Mouse (Mus musculus): ENCODE data around the gene Hapln2. TPM values are rescaled to one million over a fixed set of nuclear protein-coding genes. Genes with fewer than 3 reads are reported as not detected.
A peak's percentile ranks its signal among the peaks of the same experiment; 100 is the strongest.

Hapln2 gene
- total RNA-seq, 2 experiments from 2014 or later = 11.3 to 13.5 TPM

DNA sequence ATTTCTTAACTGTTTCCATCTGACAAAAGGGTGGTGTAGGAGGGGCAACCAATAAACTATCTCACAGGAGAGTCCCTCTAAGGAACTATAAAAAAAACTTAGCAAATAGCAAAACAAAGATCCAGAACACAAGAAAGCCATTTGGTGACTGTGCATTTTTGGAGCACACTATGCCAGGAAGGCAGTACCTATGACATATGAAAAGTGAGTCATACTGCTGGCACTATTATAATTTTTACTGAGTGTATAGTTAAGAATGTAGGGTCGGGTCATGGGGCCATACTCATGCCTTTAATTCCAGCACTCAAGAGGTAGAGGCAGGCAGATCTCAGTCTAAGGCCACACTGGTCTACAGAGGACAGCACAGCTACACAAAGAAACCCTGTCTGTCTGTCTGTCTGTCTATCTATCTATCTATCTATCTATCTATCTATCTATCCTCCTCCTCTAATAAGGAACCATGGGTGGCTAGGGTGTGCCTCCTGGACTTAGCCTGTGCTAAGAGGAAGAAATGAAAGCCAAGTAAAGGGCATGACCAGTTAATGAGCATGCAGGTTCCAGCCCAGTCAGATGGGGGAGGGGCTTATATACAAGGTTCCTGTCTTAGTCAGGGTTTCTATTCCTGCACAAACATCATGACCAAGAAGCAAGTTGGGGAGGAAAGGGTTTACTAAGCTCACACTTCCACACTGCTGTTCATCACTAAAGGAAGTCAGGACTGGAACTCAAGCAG is 8.3 kb upstream of the Hapln2 start:
- Histone ChIP-seq H3K27ac (no peak overlapping the region), H3K4me3 (no peak overlapping the region)
- intact Hi-C loops (cut with DNase I) = no loop called here
- no peak for DNase-seq (ENCODE audit: extremely low spot score in 1 of 2, low spot score in 2 of 2)
- no peak for TF ChIP-seq CTCF (IDR thresholded peaks at IDR 0.05)

DNA sequence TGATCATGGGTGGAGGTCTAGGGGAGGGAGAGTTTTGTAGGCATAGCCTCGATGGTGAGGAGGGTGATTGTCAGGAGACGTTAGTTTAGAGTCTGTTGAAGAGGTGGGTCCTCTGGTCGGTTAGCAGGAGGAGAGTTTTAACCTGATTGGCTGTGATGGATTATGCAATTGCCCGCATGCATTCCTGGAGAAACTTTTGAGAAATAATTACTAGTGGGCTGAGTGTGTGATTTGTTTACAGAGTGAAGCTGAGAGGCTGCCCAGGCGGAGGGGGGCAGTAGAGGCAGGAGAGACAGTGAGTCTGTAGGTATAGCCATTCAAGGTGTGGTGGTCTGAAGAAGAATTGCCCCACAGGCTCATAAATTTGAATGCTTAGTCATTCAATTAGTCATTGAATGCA is 6.1 kb upstream of the Hapln2 start:
- H3K27ac ChIP-seq = no peak overlapping the region
- intact Hi-C loops (cut with DNase I) = no loop called here
- TF ChIP-seq CTCF (IDR thresholded peaks at IDR 0.05) = no peak
- H3K4me3 ChIP-seq = no peak overlapping the region
- no peak for DNase-seq (ENCODE audit: extremely low spot score in 1 of 2, low spot score in 2 of 2)

DNA sequence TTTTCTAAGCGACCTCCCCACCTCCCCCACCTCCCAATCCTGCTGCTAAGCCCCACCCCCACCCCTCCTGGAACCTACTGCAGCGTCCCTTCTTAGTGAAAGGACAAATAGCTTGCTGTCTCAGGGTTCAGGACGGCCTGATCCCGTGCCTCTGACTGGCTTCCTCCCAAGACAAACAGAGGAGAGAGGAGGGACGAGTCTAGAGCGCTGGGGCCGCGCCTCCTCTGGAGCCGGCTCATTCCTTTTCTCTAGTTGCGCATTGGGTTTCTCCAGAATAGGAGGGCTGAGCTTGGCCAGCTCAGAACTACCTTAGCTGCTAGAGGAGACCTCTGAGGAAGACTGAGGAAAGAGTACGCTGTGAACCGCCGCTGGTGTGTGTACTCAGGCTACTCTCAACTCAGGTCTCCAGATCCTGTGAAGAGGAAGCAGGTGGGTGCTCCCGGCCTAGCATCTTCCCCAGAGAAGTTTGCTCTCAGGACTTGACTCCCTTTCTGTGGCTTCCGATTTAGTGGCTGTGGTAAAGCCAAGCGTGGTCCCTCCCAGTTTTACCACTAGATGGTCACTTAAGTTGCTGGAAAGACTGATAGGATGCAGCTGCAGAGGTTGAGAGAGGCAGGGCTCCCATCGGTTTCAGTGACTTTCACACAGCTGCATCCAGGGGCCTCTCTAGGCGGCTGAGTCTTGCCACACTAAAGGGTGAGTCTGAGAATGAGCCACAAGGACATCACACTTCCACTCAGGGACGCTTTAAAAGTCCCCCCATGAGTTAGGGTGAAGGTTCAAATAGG is 3.4 kb upstream of the Hapln2 start:
- intact Hi-C loops (cut with DNase I) = no loop called here
- H3K27ac ChIP-seq = peak overlapping the region; percentile 68
- peak; percentile 19 to 43 for DNase-seq (ENCODE audit: extremely low spot score in 1 of 2, low spot score in 2 of 2)
- peak overlapping the region; percentile 33; the same call in 1 of the 2 replicates for H3K4me3 ChIP-seq
- TF ChIP-seq CTCF (IDR thresholded peaks at IDR 0.05) = no peak

DNA sequence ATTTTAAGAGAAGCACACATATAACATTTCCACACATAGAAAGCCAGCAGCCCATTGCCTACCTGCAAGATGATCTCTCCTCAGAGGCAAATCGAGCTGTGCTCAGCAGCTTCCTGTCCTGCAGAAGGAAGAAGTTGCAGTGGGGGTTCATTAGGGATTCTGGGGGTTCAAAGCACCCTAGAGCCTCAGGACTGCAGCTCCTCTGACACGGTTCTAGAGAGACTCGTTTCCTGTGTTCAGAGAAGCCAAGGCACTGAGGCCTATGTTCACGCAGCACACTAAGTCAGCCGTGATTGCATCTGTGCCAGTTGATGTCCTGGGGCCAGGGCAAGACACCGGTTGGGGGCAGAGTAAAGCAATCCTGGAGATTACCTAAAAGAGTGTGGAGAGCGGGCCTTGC is 560 bp downstream of the Hapln2 start:
- intact Hi-C loops (cut with DNase I) = no loop called here
- TF ChIP-seq CTCF (IDR thresholded peaks at IDR 0.05) = no peak
- H3K27ac ChIP-seq = peak overlapping the region; percentile 25; the same call in 1 of the 2 replicates
- H3K4me3 ChIP-seq = no peak overlapping the region
- DNase-seq (ENCODE audit: extremely low spot score in 1 of 2, low spot score in 2 of 2) = no peak

DNA sequence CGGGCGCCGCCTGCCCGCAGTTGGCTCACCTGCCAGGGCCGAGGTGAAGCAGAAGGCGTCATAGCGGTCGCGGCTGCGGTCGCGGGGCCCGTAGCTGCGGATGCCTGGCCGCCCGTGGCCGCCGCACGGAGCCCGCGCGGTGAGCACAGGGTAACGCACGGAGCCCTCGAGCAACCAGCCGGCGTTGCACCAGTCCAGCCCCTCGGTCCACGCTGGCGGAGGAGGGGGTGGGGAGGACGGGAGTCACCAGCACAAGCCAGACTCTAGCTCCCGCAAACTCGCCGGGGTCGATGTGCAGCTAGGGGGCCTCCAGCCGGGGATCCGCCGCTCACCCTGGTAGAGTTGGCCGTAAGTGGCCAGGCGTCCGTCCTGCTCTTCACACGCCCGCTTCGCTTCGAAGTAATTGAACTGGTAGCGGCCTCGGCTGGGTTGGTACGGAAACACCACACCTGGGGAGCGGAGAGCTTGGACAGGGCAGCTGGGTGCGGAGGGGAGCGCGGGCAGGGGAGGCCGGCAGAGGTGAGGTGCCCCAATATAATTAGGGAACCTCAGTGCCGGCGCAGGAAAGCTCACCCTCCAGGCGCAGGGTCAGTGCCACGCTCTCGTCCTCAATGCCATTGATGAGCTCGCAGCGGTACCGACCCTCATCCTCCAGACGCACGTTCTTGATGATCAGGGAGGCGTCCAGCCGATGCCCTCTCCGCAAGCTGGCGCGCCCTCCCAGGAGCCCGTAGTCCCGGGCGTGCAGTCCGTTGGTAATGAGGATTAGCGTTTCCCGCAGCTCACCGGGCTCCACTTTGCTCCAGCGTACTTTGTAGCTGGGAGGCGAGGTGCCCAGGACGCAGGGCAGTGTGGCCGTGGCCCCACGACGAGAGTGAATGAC is 4.0 kb downstream of the Hapln2 start:
- peak in 1 of 2 experiments; percentile 13 for DNase-seq (ENCODE audit: extremely low spot score in 1 of 2, low spot score in 2 of 2)
- Histone ChIP-seq H3K4me3 (peak overlapping the region; percentile 59), H3K27ac (peak overlapping the region; percentile 17; the same call in 1 of the 2 replicates)
- intact Hi-C loops (cut with DNase I) = no loop called here
- peak; percentile 1; the same call in 1 of the 2 replicates for TF ChIP-seq CTCF (IDR thresholded peaks at IDR 0.05)

DNA sequence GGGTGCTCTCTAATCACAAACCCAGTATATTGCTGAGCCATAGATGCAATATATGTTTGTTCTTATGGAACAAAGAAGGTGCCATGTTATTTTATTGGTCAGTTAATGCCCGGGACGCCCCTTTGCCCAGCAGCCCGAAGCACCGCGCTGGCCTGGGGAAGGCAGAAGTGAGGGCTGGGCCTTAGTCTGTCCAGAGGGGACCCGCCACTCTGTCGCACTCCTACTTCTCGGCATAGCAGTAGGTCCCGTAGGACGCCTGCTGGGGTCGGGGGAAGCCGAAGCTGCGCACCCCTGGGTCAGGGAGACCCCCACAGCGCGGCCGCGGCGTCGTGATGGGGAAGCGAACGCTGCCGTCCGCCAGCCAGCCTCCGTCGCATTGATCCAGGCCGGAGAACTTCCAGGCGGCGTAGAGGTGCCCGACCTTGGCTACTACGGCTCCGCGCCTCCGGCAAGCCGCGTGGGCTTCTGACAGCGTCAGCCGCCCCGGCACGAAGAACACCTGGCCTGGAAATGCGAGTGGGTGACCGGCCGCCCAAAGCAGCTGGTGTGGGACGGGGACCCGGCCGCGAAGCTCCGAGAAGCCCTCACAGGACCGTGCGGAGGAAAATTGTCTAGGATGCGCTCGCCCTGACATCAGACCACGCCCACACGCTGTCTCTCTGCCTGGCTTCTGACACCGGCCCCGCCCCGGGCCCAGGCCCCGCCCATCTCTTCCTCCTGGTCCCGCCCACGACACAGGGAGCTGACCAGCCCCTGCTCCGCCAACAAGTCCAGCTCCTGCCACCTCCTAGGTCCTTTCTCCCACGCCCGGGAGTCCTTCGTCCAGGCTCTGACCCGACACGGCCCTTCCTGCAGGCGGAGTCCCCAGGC is 4.8 kb downstream of the Hapln2 start:
- DNase-seq (ENCODE audit: extremely low spot score in 1 of 2, low spot score in 2 of 2) = peak; percentile 70 to 78
- H3K27ac ChIP-seq = peak overlapping the region; percentile 17; the same call in 1 of the 2 replicates
- intact Hi-C loops (cut with DNase I) = no loop called here
- no peak for TF ChIP-seq CTCF (IDR thresholded peaks at IDR 0.05)
- H3K4me3 ChIP-seq = peak overlapping the region; percentile 59

DNA sequence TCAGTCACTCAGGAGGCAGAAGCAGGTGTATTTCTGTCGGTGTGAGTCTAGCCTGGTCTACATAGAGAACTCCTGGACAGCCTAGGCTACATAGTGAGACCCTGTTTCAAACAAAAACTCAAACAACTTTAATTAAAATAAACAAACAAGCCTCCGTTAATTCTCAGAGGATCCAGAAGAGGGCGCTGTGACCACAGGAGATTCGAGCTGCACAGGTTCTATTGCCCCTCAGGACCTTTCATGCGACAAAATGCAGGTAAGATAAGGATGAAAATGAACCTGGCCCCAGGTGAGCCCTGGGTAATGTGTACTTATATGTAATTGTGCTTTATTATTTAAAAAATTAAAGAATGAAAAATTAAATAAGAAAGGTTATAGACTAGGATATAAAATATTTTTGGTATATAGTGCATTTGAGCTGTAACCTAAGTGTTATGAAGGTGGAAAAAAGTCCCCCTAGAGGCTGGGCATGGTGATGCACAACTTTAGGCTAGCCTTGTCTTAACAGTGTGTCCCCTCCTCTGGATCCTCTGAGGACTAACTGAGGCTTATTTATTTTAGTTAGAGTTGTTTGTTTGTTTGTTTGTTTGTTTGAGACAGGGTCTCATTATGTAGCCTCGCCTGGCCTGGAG is 16.6 kb downstream of the Hapln2 start:
- TF ChIP-seq CTCF (IDR thresholded peaks at IDR 0.05) = peak; percentile 64
- Histone ChIP-seq H3K4me3 (no peak overlapping the region), H3K27ac (no peak overlapping the region)
- no peak for DNase-seq (ENCODE audit: extremely low spot score in 1 of 2, low spot score in 2 of 2)
- intact Hi-C loops (cut with DNase I) = loop anchor here (2.0 to 10.0 kb wide), 2 partner anchors 60 to 244 kb away; partner anchors contain the start of gene Rhbg

DNA sequence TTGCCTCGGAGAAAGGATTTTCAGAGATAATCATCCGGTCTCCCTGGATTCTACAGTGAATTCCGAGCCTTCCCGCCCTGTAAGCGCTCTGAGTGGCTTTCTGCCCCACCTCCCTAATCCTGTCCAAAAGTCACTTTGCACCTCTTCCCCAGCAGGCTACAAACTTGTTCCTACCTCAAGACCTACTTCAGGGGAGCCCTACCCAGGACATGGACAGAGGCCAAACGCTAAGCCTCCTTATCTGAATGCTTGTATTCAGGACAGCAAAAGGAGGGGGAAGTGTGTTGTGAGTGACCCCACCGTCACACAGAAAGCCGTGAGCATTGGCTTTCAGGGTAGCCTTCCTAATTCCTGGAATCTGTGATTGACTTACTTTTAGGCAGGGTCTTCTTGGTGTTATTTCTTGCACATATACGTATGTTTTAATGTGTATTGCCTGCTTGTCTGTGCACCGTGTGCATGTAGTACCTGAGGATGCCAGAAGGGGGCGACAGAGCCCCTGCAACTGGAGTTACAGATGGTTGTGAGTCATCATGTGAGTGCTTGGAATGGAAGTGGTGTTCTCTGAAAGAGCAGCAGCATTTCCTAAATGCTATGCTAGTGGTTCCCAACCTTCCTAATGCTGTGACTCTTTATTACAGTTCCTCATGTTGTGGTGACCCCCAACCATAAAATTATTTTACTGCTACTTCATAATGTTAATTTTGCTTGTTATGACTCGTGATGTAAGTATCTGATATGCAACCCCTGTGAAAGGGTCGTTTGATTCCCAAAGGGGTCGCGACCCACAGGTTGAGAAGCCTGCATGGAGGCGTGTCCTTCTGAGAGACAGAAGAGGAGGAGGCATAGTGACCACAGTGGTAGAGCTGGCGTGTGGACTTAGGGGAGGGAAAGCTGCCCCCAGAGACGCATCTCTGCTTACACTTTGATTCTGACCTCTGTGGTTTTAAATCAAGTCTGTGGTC is 21.3 kb downstream of the Hapln2 start:
- Histone ChIP-seq H3K27ac (no peak overlapping the region), H3K4me3 (no peak overlapping the region)
- intact Hi-C loops (cut with DNase I) = no loop called here
- TF ChIP-seq CTCF (IDR thresholded peaks at IDR 0.05) = peak; percentile 46
- DNase-seq (ENCODE audit: extremely low spot score in 1 of 2, low spot score in 2 of 2) = no peak

DNA sequence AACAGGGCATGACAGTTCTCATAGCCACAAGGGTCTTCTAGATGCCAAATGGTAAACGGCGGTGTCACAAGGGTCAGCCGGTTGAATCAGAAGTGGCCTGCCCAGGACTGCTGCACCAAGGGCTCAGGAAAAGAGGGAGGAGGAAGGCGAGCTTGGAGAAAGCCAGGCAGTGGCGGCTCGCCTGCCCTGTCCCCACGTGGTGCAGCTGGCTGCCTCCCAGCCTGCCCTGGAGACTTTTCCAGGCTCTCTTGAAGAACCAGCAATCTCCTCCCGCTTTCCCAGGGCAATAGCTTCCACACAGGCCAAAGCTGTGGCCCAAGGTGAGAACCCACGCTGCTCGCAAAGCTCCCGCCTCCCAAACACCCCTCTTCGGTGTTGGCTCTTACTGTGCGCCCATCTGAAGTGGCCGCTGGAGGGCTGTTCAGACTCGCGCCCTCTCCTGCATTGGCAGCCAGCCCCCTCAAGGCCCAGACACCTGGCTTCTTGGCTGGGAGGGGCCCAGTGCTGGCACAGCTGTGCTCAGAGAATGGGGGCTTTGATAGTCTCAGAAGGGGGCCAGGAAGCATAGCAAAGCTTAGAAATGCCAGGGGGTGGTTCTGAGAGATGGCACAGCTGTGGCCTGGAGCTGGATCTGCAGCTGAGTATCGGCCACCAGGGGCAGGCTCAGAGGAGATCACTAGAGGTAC is 24.9 kb downstream of the Hapln2 start:
- DNase-seq (ENCODE audit: extremely low spot score in 1 of 2, low spot score in 2 of 2) = no peak
- Histone ChIP-seq H3K27ac (no peak overlapping the region), H3K4me3 (no peak overlapping the region)
- TF ChIP-seq CTCF (IDR thresholded peaks at IDR 0.05) = no peak; the same call in 1 of the 2 replicates
- intact Hi-C loops (cut with DNase I) = no loop called here

Measured in left cerebral cortex, adult 2 months (tissue).